Mouse (Mus musculus) 3T3-L1 (cell line): ENCODE results near the gene Gse1.

Experiments
- DNase-seq: peaks from one replicate; pipeline ENCODE4 v3.0.0-alpha.2; 2015; ENCODE audit warnings: low read depth, low spot score

Gene Gse1

GRCm38 (mm10) chr8:120227891-120228591, at the start of gene Gse1:
Gene Gse1, plus strand, starts transcription at chr8:120228456.
- DNase-seq: peak; percentile 90

DNA sequence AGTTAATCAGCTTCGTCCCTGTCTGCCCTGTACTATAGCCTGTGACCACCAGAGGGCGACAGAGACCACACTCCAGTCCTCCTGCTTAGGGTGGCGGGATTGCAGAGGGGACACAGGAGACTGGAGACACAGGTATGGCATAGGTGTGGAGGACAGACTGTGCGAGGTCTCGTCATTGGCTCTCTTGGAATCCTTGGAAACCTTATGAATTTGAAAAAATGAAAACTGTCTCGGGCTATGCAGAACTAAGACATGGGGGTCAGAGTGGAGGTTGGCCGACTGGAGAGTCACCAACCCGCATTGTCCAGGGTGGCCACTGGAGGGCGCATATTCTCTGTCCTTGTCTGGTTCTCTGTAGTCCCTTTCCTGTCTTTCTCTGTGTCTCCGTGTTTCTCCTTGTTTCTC, 49.2 kb upstream of the Gse1 start:
- DNase-seq: peak; percentile 95

DNA sequence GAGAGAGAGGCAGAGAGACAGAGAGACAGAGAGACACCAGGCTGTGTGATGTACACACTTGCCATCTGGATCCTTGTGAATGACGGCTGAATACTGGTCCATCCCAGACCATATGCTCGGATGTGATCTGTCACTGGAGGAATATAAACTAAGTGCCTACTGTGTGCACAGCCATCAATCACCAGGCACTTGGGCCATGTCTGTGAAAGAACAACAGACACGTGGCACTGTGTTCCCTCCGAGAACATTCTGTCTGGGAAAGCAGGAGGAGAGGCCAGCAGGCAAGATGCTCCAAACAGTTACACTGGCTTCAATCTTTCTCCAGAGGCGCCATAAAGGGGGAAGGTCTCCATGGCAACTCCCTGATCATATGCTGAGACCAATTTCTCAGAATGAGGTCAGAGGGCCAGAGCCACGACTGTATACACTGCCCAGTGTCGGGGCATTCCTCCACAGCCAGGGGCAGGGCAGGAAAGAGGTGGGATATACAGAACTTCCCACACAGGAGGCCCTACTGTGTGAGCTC, 47.7 kb upstream of the Gse1 start:
- DNase-seq: no peak

DNA sequence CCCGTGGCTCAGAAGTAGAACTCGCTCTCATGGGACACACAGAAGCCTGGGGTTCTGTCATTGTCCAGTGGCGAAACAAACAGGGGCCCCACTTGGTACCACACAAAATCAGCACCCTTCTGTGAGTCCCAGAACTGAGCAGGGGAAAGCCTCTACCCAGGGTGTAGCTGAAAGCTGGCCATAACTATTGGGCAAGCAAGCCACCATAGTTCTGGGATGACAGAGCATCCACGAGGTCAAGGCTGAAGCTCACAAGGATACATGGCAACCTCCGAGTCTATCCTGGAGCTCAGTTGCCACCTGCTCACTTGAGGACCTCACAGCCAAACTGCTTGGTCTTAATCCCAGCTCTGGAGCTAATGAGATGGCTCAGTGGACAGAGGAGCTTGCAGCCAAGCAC, 47.0 kb upstream of the Gse1 start:
- DNase-seq: no peak

DNA sequence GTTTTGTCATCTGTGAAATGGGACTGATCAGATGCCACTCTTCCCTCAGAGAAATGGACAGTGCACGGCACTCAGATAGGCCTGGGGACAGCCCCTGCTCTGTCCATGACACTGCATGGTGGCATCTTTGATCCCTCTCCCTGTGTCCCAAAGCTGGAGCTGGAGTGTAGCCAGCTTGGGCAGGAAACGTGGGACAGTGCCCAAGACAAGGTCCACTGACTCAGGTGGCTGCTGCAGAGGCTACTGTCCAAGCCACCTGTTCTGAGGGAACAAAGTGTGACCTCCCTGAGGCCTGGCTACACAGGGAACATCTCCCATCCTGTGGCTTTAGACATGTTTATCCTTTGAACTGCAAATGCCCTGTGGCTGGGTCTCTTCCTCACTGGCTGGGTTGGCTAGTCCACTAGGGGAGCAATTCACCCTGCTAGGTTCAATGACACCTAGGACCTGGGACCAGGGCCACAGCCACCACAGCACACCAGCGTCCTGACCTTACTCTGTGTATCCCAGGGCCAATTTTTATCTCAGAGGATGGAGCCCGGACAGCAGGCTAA, 46.3 kb upstream of the Gse1 start:
- no peak for DNase-seq

- DNase-seq: no peak
These were observed 43.9 kb upstream of the Gse1 start for GRCm38 (mm10) chr8:120184366-120184765.

DNA sequence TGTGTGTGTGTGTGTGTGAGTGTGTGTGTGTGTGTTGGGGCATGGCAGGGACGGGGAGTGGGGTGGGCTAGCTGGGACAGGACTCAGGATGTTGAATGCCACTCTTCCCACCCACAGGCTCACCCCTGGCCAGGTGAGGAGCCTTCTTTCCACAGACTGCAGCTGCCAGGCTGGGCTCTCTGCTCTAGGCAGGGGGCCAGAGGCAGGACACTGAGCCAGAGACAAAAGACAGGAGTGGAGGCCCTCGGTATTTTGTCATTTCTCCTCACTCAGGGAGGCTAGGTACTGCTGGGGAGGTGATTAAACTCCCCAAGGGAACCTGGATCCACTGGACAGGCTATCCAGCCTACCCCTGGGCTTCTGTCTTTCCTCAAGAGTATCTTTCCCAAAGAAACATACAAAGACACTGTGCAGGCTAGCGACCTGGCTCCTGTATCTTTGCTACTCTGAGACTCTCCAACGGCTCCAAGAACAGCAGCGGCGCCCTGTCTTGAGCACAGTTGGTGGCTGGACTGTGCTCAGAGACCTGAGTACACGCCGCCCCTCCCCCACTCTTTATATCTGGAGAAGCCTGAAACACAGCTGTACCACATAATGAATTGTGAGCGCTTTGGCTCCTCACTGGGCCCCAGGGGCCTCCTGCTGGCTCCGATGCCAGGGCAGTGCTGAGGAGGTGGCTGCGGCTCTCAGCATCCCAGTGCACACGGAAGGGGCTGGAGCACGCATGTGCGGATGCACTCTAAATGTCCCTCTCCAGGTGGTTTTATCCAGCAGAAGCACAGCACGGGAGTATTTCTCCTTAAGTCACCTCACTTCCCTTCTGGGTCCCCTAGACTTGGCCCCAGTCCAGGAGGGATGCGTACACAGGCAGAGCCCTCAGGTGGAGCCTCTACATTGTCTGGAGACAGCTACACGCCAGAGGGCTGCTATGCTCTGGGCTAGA, 43.1 kb upstream of the Gse1 start:
- DNase-seq: no peak

GRCm38 (mm10) chr8:120186454-120186853, 41.8 kb upstream of the Gse1 start:
- DNase-seq: no peak

- DNase-seq: no peak
These were observed 39.7 kb upstream of the Gse1 start for GRCm38 (mm10) chr8:120188510-120188909.

GRCm38 (mm10) chr8:120189440-120189839, 38.8 kb upstream of the Gse1 start:
- no peak for DNase-seq

DNA sequence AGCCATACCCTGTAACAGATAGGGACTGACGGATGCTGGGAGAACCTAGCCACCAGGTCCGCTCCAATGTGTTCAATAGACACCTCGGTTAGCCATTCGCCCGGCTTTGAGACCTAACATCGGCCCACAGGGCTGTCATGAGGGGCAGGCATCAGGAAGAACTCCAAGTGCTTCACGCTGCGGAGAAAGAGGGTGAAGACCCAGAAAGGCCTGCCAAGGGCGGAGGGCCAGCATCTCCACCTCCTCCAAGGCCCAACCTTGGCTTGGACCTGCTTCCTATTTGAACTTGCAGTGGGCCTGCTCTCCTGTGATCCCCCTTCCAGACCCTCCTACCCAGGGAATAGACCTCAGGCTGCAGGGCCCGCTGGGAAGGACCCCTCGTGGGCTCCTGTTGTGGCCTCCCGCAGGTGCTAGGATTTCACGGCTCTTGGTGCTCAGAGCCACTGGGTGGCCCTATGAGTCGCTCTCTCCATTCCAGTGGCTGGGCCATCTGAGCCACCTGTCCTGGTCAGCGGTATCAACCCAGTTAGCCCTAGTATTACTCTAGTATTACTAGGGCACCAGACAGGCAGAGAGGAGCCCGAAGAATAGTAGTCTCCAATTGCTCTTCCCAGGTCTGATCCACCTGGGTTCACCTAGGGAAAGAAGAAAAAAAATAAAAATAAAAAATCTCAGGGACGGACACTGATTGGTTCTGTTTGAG, 38.0 kb upstream of the Gse1 start:
- peak; percentile 27 for DNase-seq

GRCm38 (mm10) chr8:120190810-120191413, 37.3 kb upstream of the Gse1 start:
- DNase-seq: peak; percentile 86

DNA sequence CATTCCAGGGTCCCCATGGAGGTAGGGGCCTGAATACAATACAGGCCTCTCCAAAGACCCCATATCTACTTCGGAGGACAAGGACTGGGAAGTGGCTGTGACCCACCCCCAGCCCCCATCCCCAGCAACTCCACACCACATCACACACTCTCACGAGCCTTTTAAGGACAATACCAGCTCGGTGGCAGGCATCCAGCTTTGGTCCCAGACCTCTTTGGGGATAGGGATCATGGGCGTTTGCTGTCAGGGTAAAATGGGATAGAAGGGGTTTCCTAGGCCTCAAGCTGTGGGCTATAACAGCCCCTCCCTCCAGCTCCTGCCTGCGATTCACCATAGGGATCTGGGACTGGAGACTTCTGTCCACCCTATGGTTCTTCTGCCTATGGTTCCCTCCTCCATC, 36.6 kb upstream of the Gse1 start:
- peak; percentile 32 for DNase-seq

GRCm38 (mm10) chr8:120192118-120192517, 36.1 kb upstream of the Gse1 start:
- DNase-seq: no peak

DNA sequence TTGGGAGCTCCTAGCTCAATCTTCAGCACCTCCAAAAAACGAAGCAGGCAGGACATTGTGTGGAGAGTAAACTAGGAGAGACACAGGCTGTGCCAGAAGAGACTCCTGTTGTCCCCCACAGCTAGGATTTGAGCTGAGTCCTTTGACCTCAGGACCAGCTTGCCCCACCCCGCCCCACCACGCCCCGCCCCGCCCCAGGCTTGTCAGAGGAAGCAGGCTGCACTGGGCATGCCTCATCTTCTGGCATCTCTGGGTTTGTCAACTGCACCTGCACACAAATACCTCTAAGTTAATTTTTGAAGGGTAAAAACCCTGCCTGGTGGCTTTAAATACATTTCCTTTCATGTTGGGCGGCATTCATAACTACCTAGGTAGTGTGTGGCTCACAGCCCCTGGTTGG, 26.9 kb upstream of the Gse1 start:
- DNase-seq: no peak

- no peak for DNase-seq
These were observed 25.7 kb upstream of the Gse1 start for GRCm38 (mm10) chr8:120202546-120202945.

DNA sequence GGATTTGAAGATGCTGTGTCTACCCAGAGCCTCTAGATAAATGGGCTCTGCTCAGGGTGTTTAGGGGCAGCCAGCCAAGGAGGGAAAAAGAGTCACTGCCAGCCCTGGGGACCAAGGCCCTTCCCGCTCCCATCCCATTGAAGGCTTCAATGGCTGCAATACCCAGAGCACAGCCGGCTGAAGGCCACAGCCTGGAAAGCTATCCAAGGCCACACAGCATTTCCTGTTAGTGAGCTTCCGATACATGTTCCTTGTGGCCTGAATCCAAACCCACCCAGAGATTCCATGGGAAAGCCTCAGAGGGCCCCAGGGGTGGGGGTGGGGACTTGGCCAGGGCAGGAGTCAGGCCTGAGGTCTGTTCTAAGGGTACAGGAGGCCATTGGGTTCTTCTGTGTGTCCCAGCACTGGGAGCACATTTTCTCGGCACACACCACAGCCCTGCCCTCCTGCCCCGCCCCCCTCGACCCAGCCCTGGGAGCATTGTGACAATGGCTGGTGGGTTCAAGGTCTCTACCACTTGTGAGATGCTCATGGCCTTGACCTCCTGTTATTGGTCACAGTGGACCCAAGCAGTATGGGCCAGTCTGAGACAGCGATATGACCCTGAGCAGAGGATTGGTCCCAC, 23.4 kb upstream of the Gse1 start:
- no peak for DNase-seq

- DNase-seq: peak; percentile 55
These were observed 22.3 kb upstream of the Gse1 start for GRCm38 (mm10) chr8:120205916-120206315.

- no peak for DNase-seq
These were observed 20.9 kb upstream of the Gse1 start for GRCm38 (mm10) chr8:120207364-120207763.

GRCm38 (mm10) chr8:120208113-120208512, 20.1 kb upstream of the Gse1 start:
- no peak for DNase-seq

- DNase-seq: no peak
These were observed 16.9 kb upstream of the Gse1 start for GRCm38 (mm10) chr8:120211345-120211744.
